Mouse (Mus musculus): ENCODE results near the gene Klrd1. TPM values are rescaled to one million over a fixed set of nuclear protein-coding genes. Genes with fewer than 3 reads are reported as not detected.
"Not testable (repeated sequence)": the region's sequence is repeated elsewhere in the genome, so short reads cannot be mapped to it uniquely, and the experiment has no call there.

Gene Klrd1
- polyA plus RNA-seq, 1 experiment from 2014 or later: 1.4 TPM

- H3K9ac ChIP-seq: no peak overlapping the region
- 69% methylated on average over 4 of the region's 4 CpGs for WGBS
- no peak overlapping the region for H3K4me2 ChIP-seq
- no peaks in the 10 kb centered on the region for H3K9me3 ChIP-seq
- H3K4me3 ChIP-seq (replicated peaks): no peak overlapping the region
- ATAC-seq (ENCODE audit: insufficient read depth, low FRiP score, low read depth): no peak
- H3K27ac ChIP-seq: no peak overlapping the region
- H3K4me1 ChIP-seq: no peaks in the 10 kb centered on the region
- no peaks in the 10 kb centered on the region for H3K36me3 ChIP-seq
- no peaks in the 10 kb centered on the region for H3K27me3 ChIP-seq (replicated peaks)
These were observed 10.3 kb upstream of the Klrd1 start for GRCm38 (mm10) chr6:129581274-129581673.

GRCm38 (mm10) chr6:129581896-129582295 lies 9.7 kb upstream of the Klrd1 start:
- no peaks in the 10 kb centered on the region for H3K27me3 ChIP-seq (replicated peaks)
- no peaks in the 10 kb centered on the region for H3K9me3 ChIP-seq
- WGBS: 69% methylated on average over 4 of the region's 4 CpGs
- no peaks in the 10 kb centered on the region for H3K4me1 ChIP-seq
- no peaks in the 10 kb centered on the region for H3K36me3 ChIP-seq
- H3K9ac ChIP-seq: no peak overlapping the region
- H3K4me2 ChIP-seq: no peak overlapping the region
- H3K4me3 ChIP-seq (replicated peaks): no peak overlapping the region
- no peak for ATAC-seq (ENCODE audit: insufficient read depth, low FRiP score, low read depth)
- no peak overlapping the region for H3K27ac ChIP-seq

GRCm38 (mm10) chr6:129583014-129583413 lies 8.6 kb upstream of the Klrd1 start:
- Histone ChIP-seq H3K27me3 (replicated peaks) (no peaks in the 10 kb centered on the region), H3K4me1 (no peaks in the 10 kb centered on the region), H3K4me3 (replicated peaks) (no peak overlapping the region), H3K4me2 (no peak overlapping the region), H3K27ac (no peak overlapping the region), H3K9me3 (no peaks in the 10 kb centered on the region), H3K36me3 (no peaks in the 10 kb centered on the region), H3K9ac (no peak overlapping the region)
- no peak for ATAC-seq (ENCODE audit: insufficient read depth, low FRiP score, low read depth)
- 73% methylated on average over 3 of the region's 3 CpGs for WGBS

- Histone ChIP-seq H3K4me3 (replicated peaks) (no peak overlapping the region), H3K4me2 (no peak overlapping the region), H3K9me3 (no peaks in the 10 kb centered on the region), H3K4me1 (no peaks in the 10 kb centered on the region), H3K27me3 (replicated peaks) (no peaks in the 10 kb centered on the region), H3K36me3 (no peaks in the 10 kb centered on the region), H3K27ac (no peak overlapping the region), H3K9ac (no peak overlapping the region)
- ATAC-seq (ENCODE audit: insufficient read depth, low FRiP score, low read depth): no peak
These were observed 16.8 kb downstream of the Klrd1 start for GRCm38 (mm10) chr6:129608372-129608771.

- Histone ChIP-seq H3K9ac (no peak within 1 kb of the TSS), H3K4me2 (no peak within 1 kb of the TSS), H3K36me3 (no peaks in the 10 kb centered on the region), H3K9me3 (no peaks in the 10 kb centered on the region), H3K4me3 (replicated peaks) (no peak within 1 kb of the TSS), H3K27ac (no peak within 1 kb of the TSS), H3K4me1 (no peaks in the 10 kb centered on the region), H3K27me3 (replicated peaks) (no peaks in the 10 kb centered on the region)
- ATAC-seq (ENCODE audit: insufficient read depth, low FRiP score, low read depth): no peak
- WGBS: 78% methylated on average over 4 of the region's 4 CpGs
These were observed 32.2 kb downstream of the Klrd1 start, which contains the start of gene Klrk1 for GRCm38 (mm10) chr6:129623735-129624134. TSS of gene Klrk1 (minus strand) at chr6:129623864.

GRCm38 (mm10) chr6:129631046-129631445 lies 39.5 kb downstream of the Klrd1 start:
- WGBS: 65% methylated on average over 2 of the region's 2 CpGs
- H3K9me3 ChIP-seq; H3K4me2 ChIP-seq; ATAC-seq (ENCODE audit: insufficient read depth, low FRiP score, low read depth); H3K27ac ChIP-seq; H3K27me3 ChIP-seq (replicated peaks); H3K4me3 ChIP-seq (replicated peaks); H3K9ac ChIP-seq; H3K36me3 ChIP-seq; H3K4me1 ChIP-seq: not testable (repeated sequence)

GRCm38 (mm10) chr6:129643237-129643636 lies 51.7 kb downstream of the Klrd1 start, which contains the start of gene Klrc3:
TSS of gene Klrc3 (minus strand) at chr6:129643337.
- not testable (repeated sequence) for H3K27me3 ChIP-seq (replicated peaks); H3K9me3 ChIP-seq; H3K4me2 ChIP-seq; H3K4me1 ChIP-seq; ATAC-seq (ENCODE audit: insufficient read depth, low FRiP score, low read depth); H3K27ac ChIP-seq; H3K4me3 ChIP-seq (replicated peaks); H3K9ac ChIP-seq; H3K36me3 ChIP-seq
- 79% methylated on average over 3 of the region's 3 CpGs for WGBS

- not testable (repeated sequence) for H3K4me3 ChIP-seq (replicated peaks); H3K27me3 ChIP-seq (replicated peaks); H3K4me2 ChIP-seq; H3K9ac ChIP-seq; H3K36me3 ChIP-seq; H3K4me1 ChIP-seq; H3K27ac ChIP-seq; ATAC-seq (ENCODE audit: insufficient read depth, low FRiP score, low read depth); H3K9me3 ChIP-seq
- WGBS: 50% methylated on average over 1 of the region's 3 CpGs
These were observed 52.5 kb downstream of the Klrd1 start for GRCm38 (mm10) chr6:129644054-129644453.

Other genes with a start within 250 kb of the Klrd1 start
- 1.9 and 2.6 TPM in 2 replicates for gene Clec12a, start 249.1 kb upstream of the Klrd1 start, polyA plus RNA-seq (2015; fragmentation: Nextera tagmentation; extraction: Ambion mirVana)
- 0.19 TPM in 1 of 2 replicates, not detected in the other for gene Clec12b, start 205.9 kb upstream of the Klrd1 start, polyA plus RNA-seq (2015; fragmentation: Nextera tagmentation; extraction: Ambion mirVana)
- gene Clec1b, start 194.5 kb upstream of the Klrd1 start, polyA plus RNA-seq (2015; fragmentation: Nextera tagmentation; extraction: Ambion mirVana): 1.2 and 1.6 TPM in 2 replicates
- gene Clec9a, start 182.9 kb upstream of the Klrd1 start, polyA plus RNA-seq (2015; fragmentation: Nextera tagmentation; extraction: Ambion mirVana): 0.12 and 0.13 TPM in 2 replicates
- 2.9 and 3.6 TPM in 2 replicates for gene Clec1a, start 139.8 kb upstream of the Klrd1 start, polyA plus RNA-seq (2015; fragmentation: Nextera tagmentation; extraction: Ambion mirVana)
- gene Olr1, start 84.6 kb upstream of the Klrd1 start, polyA plus RNA-seq (2015; fragmentation: Nextera tagmentation; extraction: Ambion mirVana): 0.05 and 0.14 TPM in 2 replicates
- 0.30 TPM in 1 of 2 replicates, not detected in the other for gene Tmem52b, start 79.2 kb upstream of the Klrd1 start, polyA plus RNA-seq (2015; fragmentation: Nextera tagmentation; extraction: Ambion mirVana)
- 40.2 and 42.1 TPM in 2 replicates for gene Gabarapl1, start 58.6 kb upstream of the Klrd1 start, polyA plus RNA-seq (2015; fragmentation: Nextera tagmentation; extraction: Ambion mirVana)
- not detected in 2 replicates for gene Klre1, start 13.9 kb upstream of the Klrd1 start, polyA plus RNA-seq (2015; fragmentation: Nextera tagmentation; extraction: Ambion mirVana)
- 0.22 and 0.45 TPM in 2 replicates for gene Klrk1, start 32.1 kb downstream of the Klrd1 start, polyA plus RNA-seq (2015; fragmentation: Nextera tagmentation; extraction: Ambion mirVana)
- not detected in 2 replicates for gene Klrc3, start 51.6 kb downstream of the Klrd1 start, polyA plus RNA-seq (2015; fragmentation: Nextera tagmentation; extraction: Ambion mirVana)
- 0.05 TPM in 1 of 2 replicates, not detected in the other for gene Klrc2, start 68.9 kb downstream of the Klrd1 start, polyA plus RNA-seq (2015; fragmentation: Nextera tagmentation; extraction: Ambion mirVana)
- gene Klrc1, start 87.2 kb downstream of the Klrd1 start, polyA plus RNA-seq (2015; fragmentation: Nextera tagmentation; extraction: Ambion mirVana): 0.14 and 0.19 TPM in 2 replicates
- gene Klri1, start 125.3 kb downstream of the Klrd1 start, polyA plus RNA-seq (2015; fragmentation: Nextera tagmentation; extraction: Ambion mirVana): not detected in 2 replicates
- 0.03 TPM in 1 of 2 replicates, not detected in the other for gene Klri2, start 148.7 kb downstream of the Klrd1 start, polyA plus RNA-seq (2015; fragmentation: Nextera tagmentation; extraction: Ambion mirVana)
- not detected in 2 replicates for gene Gm156, start 192.5 kb downstream of the Klrd1 start, polyA plus RNA-seq (2015; fragmentation: Nextera tagmentation; extraction: Ambion mirVana)

Data from stomach, embryonic 15.5 days (tissue).